Mouse (Mus musculus): ENCODE measurements around the gene Krt76.
A peak's percentile ranks its signal among the peaks of the same experiment; 100 is the strongest.

DNA sequence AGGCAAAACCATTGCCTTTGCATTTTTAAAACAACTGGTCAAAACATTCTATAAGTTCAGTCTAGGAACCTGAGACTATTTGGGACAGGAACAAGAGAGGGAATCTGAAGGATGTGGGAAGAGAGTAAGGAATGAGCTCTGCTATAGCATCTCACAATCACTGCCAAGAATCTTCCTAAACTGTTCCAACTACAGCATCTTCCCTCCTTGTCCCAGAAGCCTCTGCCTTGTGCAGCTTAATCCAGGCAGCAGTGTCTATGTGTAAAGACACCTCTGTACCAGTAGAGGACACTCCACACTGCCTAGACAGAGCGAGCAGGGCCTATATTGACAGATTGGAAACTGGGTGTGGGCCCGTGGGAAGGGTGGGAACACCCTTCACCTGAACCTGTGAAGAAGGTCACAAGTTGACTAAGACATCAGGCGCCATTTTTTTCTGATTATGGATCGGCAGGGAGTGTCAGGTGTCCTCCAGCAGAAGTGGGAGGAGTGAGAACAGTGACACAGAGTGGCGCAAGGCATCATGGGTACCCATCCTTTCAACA, 57.9 kb downstream of the Krt76 start:
- TF ChIP-seq CTCF (IDR thresholded peaks at IDR 0.05; ENCODE audit: low read depth) (peak; percentile 32; the same call in 1 of the 2 replicates), EP300 (IDR thresholded peaks at IDR 0.05; ENCODE audit: low read depth) (no peak)
